8 mouse cellular contexts compared by ENCODE assay signal in genomic region chr7:31057071-31057470, GRCm38 (mm10). TPM values are rescaled to one million over a fixed set of nuclear protein-coding genes. Genes with fewer than 3 reads are reported as not detected.
DNase-seq lines count a peak whose midpoint lies in the region; ATAC-seq and TF ChIP-seq lines count a peak whose summit lies in the region.

Fxyd1 (minus strand) TSS chr7:31057199.

- 0 out of 2 replicates have a peak, but pooled peaks cover 3% of the 10 kb centered on the region for H3K4me1 ChIP-seq in lung, postnatal 0 days (ENCODE audit: insufficient read depth, low read depth, low read length)
- peaks cover under 1% of the 10 kb centered on the region; the same call in 1 of the 2 replicates for H3K4me1 ChIP-seq in hindbrain, embryonic 11.5 days (replicated peaks; ENCODE audit: control insufficient read depth, insufficient read depth, low read length)
- peaks cover 28% of the 10 kb centered on the region for H3K4me1 ChIP-seq in liver, embryonic 13.5 days (replicated peaks)
- H3K4me1 ChIP-seq in forebrain, embryonic 13.5 days = peaks cover 17% of the 10 kb centered on the region

- H3K4me2 ChIP-seq in lung, postnatal 0 days (replicated peaks; ENCODE audit: low read depth, low read length) = no peak within 1 kb of the TSS
- no peak within 1 kb of the TSS for H3K4me2 ChIP-seq in hindbrain, embryonic 11.5 days (replicated peaks; ENCODE audit: low read depth, low read length)
- H3K4me2 ChIP-seq in liver, embryonic 13.5 days = no peak within 1 kb of the TSS
- no peak within 1 kb of the TSS for H3K4me2 ChIP-seq in forebrain, embryonic 13.5 days

- no peak for DNase-seq in lung, postnatal 0 days (ENCODE audit: low spot score)
- DNase-seq in lung, postnatal 36 days = no peak
- no peak for DNase-seq in gastrocnemius, adult 2 months
- no peak for DNase-seq in hindbrain, embryonic 11.5 days (ENCODE audit: low spot score)
- no peak for DNase-seq in liver, embryonic 13.5 days
- no peak for DNase-seq in right cerebral cortex, postnatal 14 days
- no peak for DNase-seq in frontal cortex, postnatal 36 days (ENCODE audit: low spot score in 2 of 2)

- no peaks in the 10 kb centered on the region for H3K36me3 ChIP-seq in lung, postnatal 0 days (ENCODE audit: insufficient read depth, low read length)
- no peaks in the 10 kb centered on the region for H3K36me3 ChIP-seq in hindbrain, embryonic 11.5 days (ENCODE audit: control insufficient read depth, insufficient read depth, low read length)
- no peaks in the 10 kb centered on the region for H3K36me3 ChIP-seq in liver, embryonic 13.5 days
- no peaks in the 10 kb centered on the region for H3K36me3 ChIP-seq in forebrain, embryonic 13.5 days (ENCODE audit: poor library complexity, severe bottlenecking)

- WGBS in lung, postnatal 0 days = 69% methylated on average over 2 of the region's 2 CpGs
- 79% methylated on average over 2 of the region's 2 CpGs for WGBS in hindbrain, embryonic 11.5 days
- 54% methylated on average over 2 of the region's 2 CpGs for WGBS in liver, embryonic 13.5 days (ENCODE audit: insufficient replicate concordance)
- 73% methylated on average over 2 of the region's 2 CpGs for WGBS in forebrain, embryonic 13.5 days

- no peak for ATAC-seq in lung, postnatal 0 days
- ATAC-seq in hindbrain, embryonic 11.5 days (ENCODE audit: low FRiP score) = no peak
- peak; percentile 22; the same call in 1 of the 2 replicates for ATAC-seq in liver, embryonic 13.5 days (ENCODE audit: low read depth)
- ATAC-seq in forebrain, embryonic 13.5 days = no peak

- TF ChIP-seq CTCF in lung, postnatal 0 days (IDR thresholded peaks at IDR 0.05) = no peak
- TF ChIP-seq CTCF in gastrocnemius, adult 2 months (IDR thresholded peaks at IDR 0.05) = no peak

- H3K9ac ChIP-seq in lung, postnatal 0 days (replicated peaks; ENCODE audit: low read depth) = no peak within 1 kb of the TSS
- H3K9ac ChIP-seq in hindbrain, embryonic 11.5 days (ENCODE audit: low read depth, low read length) = no peak within 1 kb of the TSS
- no peak within 1 kb of the TSS for H3K9ac ChIP-seq in liver, embryonic 13.5 days
- no peak within 1 kb of the TSS for H3K9ac ChIP-seq in forebrain, embryonic 13.5 days

- no peak within 1 kb of the TSS for H3K4me3 ChIP-seq in lung, postnatal 0 days (ENCODE audit: low read depth, low read length)
- no peak within 1 kb of the TSS; the same call in 1 of the 2 replicates for H3K4me3 ChIP-seq in gastrocnemius, adult 2 months
- H3K4me3 ChIP-seq in hindbrain, embryonic 11.5 days (ENCODE audit: low read depth, low read length) = no peak within 1 kb of the TSS
- H3K4me3 ChIP-seq in liver, embryonic 13.5 days (replicated peaks) = no peak within 1 kb of the TSS
- no peak within 1 kb of the TSS for H3K4me3 ChIP-seq in forebrain, embryonic 13.5 days

- H3K27ac ChIP-seq in lung, postnatal 0 days (ENCODE audit: low read length) = no peak within 1 kb of the TSS; the same call in 1 of the 2 replicates
- H3K27ac ChIP-seq in gastrocnemius, adult 2 months = peak within 1 kb of the TSS; percentile 99
- H3K27ac ChIP-seq in hindbrain, embryonic 11.5 days (ENCODE audit: low read depth, low read length) = no peak within 1 kb of the TSS
- peak within 1 kb of the TSS; percentile 71 for H3K27ac ChIP-seq in liver, embryonic 13.5 days
- no peak within 1 kb of the TSS for H3K27ac ChIP-seq in forebrain, embryonic 13.5 days

- H3K27me3 ChIP-seq in lung, postnatal 0 days (replicated peaks; ENCODE audit: insufficient read depth, low read length) = peaks cover 10% of the 10 kb centered on the region
- H3K27me3 ChIP-seq in hindbrain, embryonic 11.5 days (ENCODE audit: control insufficient read depth, insufficient read depth, low read length) = peaks cover 25% of the 10 kb centered on the region
- H3K27me3 ChIP-seq in liver, embryonic 13.5 days = peaks cover 21% of the 10 kb centered on the region
- H3K27me3 ChIP-seq in forebrain, embryonic 13.5 days = peaks cover 32% of the 10 kb centered on the region

- intact Hi-C loops in gastrocnemius, adult 2 months (cut with DNase I) = loop anchor here (5.0 to 10.0 kb wide), 2 partner anchors 98 to 115 kb away; partner anchors contain the start of gene Gramd1a

- H3K9me3 ChIP-seq in lung, postnatal 0 days (ENCODE audit: low read length) = no peaks in the 10 kb centered on the region
- H3K9me3 ChIP-seq in hindbrain, embryonic 11.5 days (ENCODE audit: control insufficient read depth, low read length) = no peaks in the 10 kb centered on the region
- H3K9me3 ChIP-seq in liver, embryonic 13.5 days (replicated peaks) = no peaks in the 10 kb centered on the region
- H3K9me3 ChIP-seq in forebrain, embryonic 13.5 days (replicated peaks) = no peaks in the 10 kb centered on the region

- no peak for TF ChIP-seq EP300 in lung, postnatal 0 days (IDR thresholded peaks at IDR 0.05)

RNA-seq across cellular contexts. Expression of gene Fxyd1, which starts in this region (rescaled TPM):
- polyA plus RNA-seq in lung, postnatal 0 days (2015; fragmentation: Nextera tagmentation; extraction: Ambion mirVana) = 175 and 211 TPM in 2 replicates
- total RNA-seq in gastrocnemius, adult 2 months (2021) = 1,000 to 10,000 TPM in 1 of 2 experiments, 100 to 1,000 TPM in 1; 944 to 1,010 TPM
- polyA plus RNA-seq in hindbrain, embryonic 11.5 days (2014; fragmentation: Nextera tagmentation; extraction: Ambion mirVana) = 15.6 and 18.1 TPM in 2 replicates
- 41.1 and 44.2 TPM in 2 replicates for polyA plus RNA-seq in liver, embryonic 13.5 days (2015; fragmentation: Nextera tagmentation; extraction: Ambion mirVana)
- polyA plus RNA-seq in forebrain, embryonic 13.5 days (2015; fragmentation: Nextera tagmentation; extraction: Ambion mirVana) = 2.5 and 3.9 TPM in 2 replicates

Comparison
In these comparisons a context has a peak if more than half of its experiments do, and no peak if none do; other contexts are left out.
1. H3K27ac ChIP-seq: peak in gastrocnemius, adult 2 months (single experiment) and liver, embryonic 13.5 days (single experiment); none in lung, postnatal 0 days (single experiment), hindbrain, embryonic 11.5 days (single experiment) and forebrain, embryonic 13.5 days (single experiment).